Mouse (Mus musculus) G1E (cell line): ENCODE measurements at regions not wholly inside any gene's neighbourhood (a gene's known extent, or its start where the extent isn't known, plus 50 kb on each side); places are given as distances from the start of the nearest gene placed in this dataset.

Source experiments
- ATAC-seq: 2 replicates; pipeline ENCODE4 v1.8.0; 2016; ENCODE audit warnings: mild to moderate bottlenecking; ENCODE audit not compliant: insufficient number of reproducible peaks, poor library complexity, low FRiP score, severe bottlenecking; ENCODE audit errors: extremely low read depth
- DNase-seq: peaks from one replicate; pipeline ENCODE4 v3.0.0; 2012; ENCODE audit warnings: low spot score
- H3K27me3 ChIP-seq: 2 replicates; pipeline ENCODE4 v1.6.1; 2012; ENCODE audit warnings: mild to moderate bottlenecking, low read length, inconsistent platforms; ENCODE audit not compliant: insufficient read depth
- H3K36me3 ChIP-seq: replicated peaks from 2 replicates; pipeline ENCODE3; 2012; ENCODE audit warnings: mild to moderate bottlenecking, inconsistent platforms
- H3K4me1 ChIP-seq: 2 replicates; pipeline ENCODE4 v1.6.1; 2012; ENCODE audit warnings: low read depth, low read length, inconsistent platforms, mixed read lengths; ENCODE audit not compliant: insufficient read depth
- H3K4me3 ChIP-seq: 2 replicates; pipeline ENCODE4 v1.5.1; 2012; ENCODE audit warnings: low read depth, mild to moderate bottlenecking, inconsistent platforms, low read length, moderate library complexity, mixed read lengths
- H3K9me3 ChIP-seq: replicated peaks from 2 replicates; pipeline ENCODE4 v1.6.1; 2012; ENCODE audit warnings: inconsistent platforms
- CTCF ChIP-seq: IDR thresholded peaks from 2 replicates; pipeline ENCODE4 v1.5.1; 2012; ENCODE audit warnings: low read depth, low read length, inconsistent platforms, mixed read lengths
- GATA1 ChIP-seq: IDR thresholded peaks from 2 replicates; pipeline ENCODE4 v1.6.1; 2012; ENCODE audit warnings: borderline replicate concordance, low read length, inconsistent platforms, mixed read lengths
- GATA2 ChIP-seq: IDR thresholded peaks from 2 replicates; pipeline ENCODE4 v1.6.1; 2012; ENCODE audit warnings: low read depth, low read length, inconsistent platforms, borderline replicate concordance
- POLR2AphosphoS5 ChIP-seq: IDR thresholded peaks from 2 replicates; pipeline ENCODE4 v1.6.1; 2012; ENCODE audit warnings: low read depth, low read length, inconsistent platforms; ENCODE audit not compliant: insufficient replicate concordance
- TAL1 ChIP-seq: conservative IDR thresholded peaks from 2 replicates; pipeline ENCODE4 v1.6.1; 2012; ENCODE audit warnings: low read depth, low read length, inconsistent platforms, mixed read lengths

GRCm38 (mm10) chr14:58657263-58657662 is 485.4 kb downstream of the 1700129C05Rik start:
- no peaks in the 10 kb centered on the region for H3K4me1 ChIP-seq
- TF ChIP-seq TAL1 (no peak), GATA1 (no peak), CTCF (no peak), POLR2AphosphoS5 (no peak), GATA2 (no peak)
- no peak for ATAC-seq
- DNase-seq = no peak
- H3K36me3 ChIP-seq = no peaks in the 10 kb centered on the region
- no peaks in the 10 kb centered on the region for H3K27me3 ChIP-seq
- no peak overlapping the region for H3K4me3 ChIP-seq
- H3K9me3 ChIP-seq = peaks cover 18% of the 10 kb centered on the region

DNA sequence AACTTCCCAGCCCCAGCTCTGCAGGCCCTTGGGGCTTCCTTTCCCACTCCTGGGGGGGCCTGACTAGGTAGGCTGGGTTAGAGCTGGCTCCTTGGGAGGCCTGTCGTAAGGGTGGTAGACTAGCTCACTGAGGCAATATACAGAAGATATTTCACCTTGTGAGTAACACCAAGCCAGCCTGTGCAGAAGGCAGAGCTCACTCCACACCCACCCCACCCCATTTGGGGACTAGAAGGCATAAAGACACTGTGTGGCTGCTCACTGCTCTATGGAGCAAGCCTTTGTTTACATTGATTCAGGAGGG is 485.8 kb downstream of the 1700129C05Rik start:
- H3K4me1 ChIP-seq = no peaks in the 10 kb centered on the region
- no peak overlapping the region for H3K4me3 ChIP-seq
- H3K36me3 ChIP-seq = no peaks in the 10 kb centered on the region
- no peak for DNase-seq
- H3K27me3 ChIP-seq = no peaks in the 10 kb centered on the region
- H3K9me3 ChIP-seq = peaks cover 20% of the 10 kb centered on the region
- ATAC-seq = no peak
- TF ChIP-seq GATA1 (no peak), TAL1 (no peak), GATA2 (no peak), CTCF (no peak), POLR2AphosphoS5 (no peak)

GRCm38 (mm10) chr14:58656212-58656934 is 486.3 kb downstream of the 1700129C05Rik start:
- no peak for TF ChIP-seq POLR2AphosphoS5
- no peak for TF ChIP-seq GATA1
- TF ChIP-seq GATA2 = no peak
- TF ChIP-seq TAL1 = no peak
- TF ChIP-seq CTCF = no peak
- H3K4me1 ChIP-seq = no peaks in the 10 kb centered on the region
- peaks cover 17% of the 10 kb centered on the region for H3K9me3 ChIP-seq
- no peaks in the 10 kb centered on the region for H3K36me3 ChIP-seq
- ATAC-seq (no peak), DNase-seq (no peak)
- no peaks in the 10 kb centered on the region for H3K27me3 ChIP-seq
- no peak overlapping the region for H3K4me3 ChIP-seq

- no peak for DNase-seq
- Histone ChIP-seq H3K4me1 (no peaks in the 10 kb centered on the region), H3K27me3 (no peaks in the 10 kb centered on the region), H3K4me3 (no peak overlapping the region), H3K9me3 (peaks cover 36% of the 10 kb centered on the region), H3K36me3 (no peaks in the 10 kb centered on the region)
- TF ChIP-seq POLR2AphosphoS5 = no peak
- TF ChIP-seq TAL1 = no peak
- no peak for TF ChIP-seq GATA1
- TF ChIP-seq GATA2 = no peak
- no peak for TF ChIP-seq CTCF
- ATAC-seq = no peak
These were observed 489.7 kb downstream of the 1700129C05Rik start for GRCm38 (mm10) chr14:58653026-58653425.

GRCm38 (mm10) chr14:58652004-58652403 is 490.7 kb downstream of the 1700129C05Rik start:
- Histone ChIP-seq H3K9me3 (peaks cover 34% of the 10 kb centered on the region), H3K27me3 (no peaks in the 10 kb centered on the region), H3K36me3 (no peaks in the 10 kb centered on the region), H3K4me3 (no peak overlapping the region), H3K4me1 (no peaks in the 10 kb centered on the region)
- ATAC-seq (no peak), DNase-seq (no peak)
- TF ChIP-seq CTCF = no peak
- no peak for TF ChIP-seq GATA1
- no peak for TF ChIP-seq TAL1
- no peak for TF ChIP-seq GATA2
- no peak for TF ChIP-seq POLR2AphosphoS5

DNA sequence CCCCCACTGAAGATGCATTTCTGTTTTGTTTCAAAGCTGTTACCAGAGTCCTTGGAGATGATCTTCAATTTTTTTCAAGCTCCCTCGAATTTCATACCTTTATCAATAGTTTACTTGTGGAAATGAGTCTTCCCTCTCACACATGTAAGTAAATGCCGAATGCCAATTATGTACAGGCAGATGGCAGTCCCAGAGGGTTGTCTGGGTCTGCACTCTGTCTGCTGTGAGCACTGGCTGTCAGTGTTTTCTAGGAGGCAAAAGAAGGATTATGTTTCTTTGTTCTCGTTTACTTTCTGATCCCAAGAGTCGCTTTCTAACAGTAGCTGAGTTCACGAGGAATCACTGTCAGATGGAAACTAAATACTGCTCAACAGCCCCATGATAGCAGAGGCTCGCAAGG is 491.5 kb downstream of the 1700129C05Rik start:
- DNase-seq (no peak), ATAC-seq (no peak)
- no peaks in the 10 kb centered on the region for H3K4me1 ChIP-seq
- no peak overlapping the region for H3K4me3 ChIP-seq
- TF ChIP-seq GATA1 (no peak), CTCF (no peak), TAL1 (no peak), GATA2 (no peak)
- no peaks in the 10 kb centered on the region for H3K36me3 ChIP-seq
- peaks cover 31% of the 10 kb centered on the region for H3K9me3 ChIP-seq
- H3K27me3 ChIP-seq = no peaks in the 10 kb centered on the region

DNA sequence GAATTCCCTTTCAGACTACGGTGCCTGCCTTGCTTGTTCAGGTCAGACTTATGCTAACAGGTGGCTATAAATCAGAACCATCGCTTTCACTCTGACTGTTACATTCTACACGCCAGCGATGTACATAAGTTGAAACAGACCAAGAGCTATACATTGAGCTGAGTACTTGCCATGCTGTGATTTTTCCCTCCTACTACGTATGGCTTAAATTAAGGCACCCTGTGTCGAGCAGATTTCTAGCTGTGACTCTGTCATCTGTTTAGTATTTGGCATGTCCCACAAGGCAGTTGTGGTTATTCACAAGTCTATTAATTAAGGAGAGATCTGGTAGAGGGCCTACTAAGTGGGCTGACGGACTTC is 504.4 kb downstream of the 1700129C05Rik start:
- Histone ChIP-seq H3K4me3 (no peak overlapping the region), H3K4me1 (no peaks in the 10 kb centered on the region), H3K27me3 (no peaks in the 10 kb centered on the region), H3K9me3 (peaks cover 19% of the 10 kb centered on the region), H3K36me3 (no peaks in the 10 kb centered on the region)
- ATAC-seq (no peak), DNase-seq (no peak)
- TF ChIP-seq TAL1 (no peak), GATA2 (no peak)
